Mouse (Mus musculus) MEL (cell line): ENCODE results near the gene Ccdc34.

Experiments
- CTCF ChIP-seq, 3 experiments: IDR thresholded peaks in 2 of 3; conservative IDR thresholded peaks in 1 of 3; 2 replicates each; pipeline ENCODE4 v1.5.1; 2011 to 2012; ENCODE audit warnings: low read length in 3 of 3, low read depth in 2 of 3, mild to moderate bottlenecking in 2 of 3, improper control_type of control experiment in 1 of 3, inconsistent platforms in 1 of 3, mixed read lengths in 1 of 3, moderate library complexity in 1 of 3; ENCODE audit not compliant: control insufficient read depth in 1 of 3, insufficient read depth in 1 of 3, poor library complexity in 1 of 3, severe bottlenecking in 1 of 3
- E2F4 ChIP-seq: IDR thresholded peaks from 2 replicates; pipeline ENCODE4 v1.6.1; 2011; ENCODE audit warnings: low read depth, low read length, improper control_type of control experiment, borderline replicate concordance
- GABPA ChIP-seq: IDR thresholded peaks from 2 replicates; pipeline ENCODE4 v1.6.1; 2012; ENCODE audit warnings: low read depth, mild to moderate bottlenecking, inconsistent platforms, low read length, improper control_type of control experiment, moderate library complexity
- KAT2A ChIP-seq: conservative IDR thresholded peaks from 2 replicates; pipeline ENCODE4 v1.6.1; 2012; ENCODE audit warnings: low read depth, low read length, improper control_type of control experiment, inconsistent platforms
- MAX ChIP-seq: IDR thresholded peaks from 2 replicates; pipeline ENCODE4 v1.6.1; 2011; ENCODE audit warnings: low read length, improper control_type of control experiment
- POLR2A ChIP-seq, 2 experiments: IDR thresholded peaks; 2 replicates each; pipeline ENCODE4 v1.6.1; 2011 to 2012; ENCODE audit warnings: low read length in 2 of 2, mild to moderate bottlenecking in 2 of 2, control low read depth in 1 of 2, improper control_type of control experiment in 1 of 2, low read depth in 1 of 2, moderate library complexity in 1 of 2; ENCODE audit not compliant: control insufficient read depth in 1 of 2, insufficient read depth in 1 of 2, poor library complexity in 1 of 2
- POLR2AphosphoS2 ChIP-seq: IDR thresholded peaks from 2 replicates; pipeline ENCODE4 v1.6.1; 2011; ENCODE audit warnings: low read length, improper control_type of control experiment
- POLR2AphosphoS5 ChIP-seq: IDR thresholded peaks from 2 replicates; pipeline ENCODE4 v1.6.1; 2012; ENCODE audit warnings: low read depth, borderline replicate concordance, mild to moderate bottlenecking, inconsistent platforms, low read length, moderate library complexity, mixed read lengths
- RAD21 ChIP-seq: IDR thresholded peaks from 2 replicates; pipeline ENCODE4 v1.6.1; 2011; ENCODE audit warnings: mild to moderate bottlenecking, low read depth, low read length, improper control_type of control experiment
- RCOR1 ChIP-seq: IDR thresholded peaks from 2 replicates; pipeline ENCODE4 v1.6.1; 2012; ENCODE audit warnings: low read depth, mild to moderate bottlenecking, inconsistent platforms, low read length, improper control_type of control experiment
- SIN3A ChIP-seq: IDR thresholded peaks from 2 replicates; pipeline ENCODE4 v1.6.1; 2012; ENCODE audit warnings: low read length, improper control_type of control experiment, inconsistent platforms
- USF1 ChIP-seq: IDR thresholded peaks from 2 replicates; pipeline ENCODE4 v1.6.1; 2014; ENCODE audit warnings: low read depth, mild to moderate bottlenecking, inconsistent platforms, low read length, improper control_type of control experiment, moderate library complexity
- ZC3H11A ChIP-seq: IDR thresholded peaks from 2 replicates; pipeline ENCODE4 v1.6.1; 2012; ENCODE audit warnings: low read depth, mild to moderate bottlenecking, inconsistent platforms, low read length, improper control_type of control experiment

DNA sequence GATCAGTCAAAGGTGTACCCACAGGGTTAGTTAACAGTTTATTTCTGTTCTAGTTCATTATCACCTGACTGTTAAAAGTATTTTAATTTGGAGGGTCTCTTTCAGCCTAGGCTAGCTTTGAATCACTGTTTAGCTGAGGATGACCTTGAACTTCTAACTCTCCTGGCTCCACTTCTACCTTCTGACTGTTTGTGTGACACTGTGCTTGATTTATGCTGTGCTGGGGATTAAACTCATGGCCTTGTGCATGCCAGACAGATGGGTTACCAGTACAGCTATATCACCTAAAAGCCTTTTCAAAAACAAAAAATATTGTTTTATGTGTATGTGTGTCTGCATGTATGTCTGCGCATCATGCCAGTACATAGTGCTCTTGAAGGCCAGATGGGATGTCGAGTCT lies 172.8 kb downstream of the Ccdc34 start:
- no peak for TF ChIP-seq RCOR1
- no peak for TF ChIP-seq USF1
- TF ChIP-seq ZC3H11A, result no peak
- TF ChIP-seq POLR2A (IDR thresholded peaks at IDR 0.05; ENCODE audit: control insufficient read depth in 1 of 2, insufficient read depth in 1 of 2, low read depth in 1 of 2, low read length in 2 of 2, poor library complexity in 1 of 2), result no peak
- TF ChIP-seq KAT2A, result no peak
- TF ChIP-seq GABPA, result no peak
- no peak for TF ChIP-seq CTCF (IDR thresholded peaks at IDR 0.05 in 2 of 3, conservative IDR thresholded peaks at IDR 0.05 in 1 of 3; ENCODE audit: control insufficient read depth in 1 of 3, insufficient read depth in 1 of 3, low read depth in 2 of 3, low read length in 3 of 3, poor library complexity in 1 of 3, severe bottlenecking in 1 of 3)
- no peak for TF ChIP-seq POLR2AphosphoS5
- TF ChIP-seq MAX, result no peak
- no peak for TF ChIP-seq POLR2AphosphoS2
- no peak for TF ChIP-seq SIN3A
- TF ChIP-seq E2F4, result no peak
- TF ChIP-seq RAD21, result no peak
